Mouse (Mus musculus): ENCODE data around the gene Ifi35.

DNA sequence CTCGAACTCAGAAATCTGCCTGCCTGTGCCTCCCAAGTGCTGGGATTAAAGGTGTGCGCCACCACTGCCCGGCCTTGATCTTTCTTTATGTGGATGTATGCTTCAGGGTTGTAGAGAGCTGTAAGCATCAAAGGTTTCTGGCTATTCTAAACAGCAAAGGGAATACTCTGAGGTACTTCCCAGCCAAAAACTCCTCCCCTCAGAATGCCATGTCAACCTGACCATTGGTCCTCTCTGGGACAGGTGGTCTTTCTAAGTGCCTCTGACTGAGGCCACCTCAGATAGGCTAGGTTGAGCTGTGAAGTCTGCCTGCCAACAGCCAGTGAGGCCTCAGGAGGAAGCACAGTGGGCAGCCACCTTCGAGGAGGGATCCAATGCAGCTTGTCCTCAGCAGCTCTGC lies 692 bp downstream of the Ifi35 start:
- TF ChIP-seq POLR2A (IDR thresholded peaks at IDR 0.05; ENCODE audit: borderline replicate concordance, insufficient read depth, low read length): no peak
- TF ChIP-seq CTCF (IDR thresholded peaks at IDR 0.05; ENCODE audit: borderline replicate concordance, insufficient read depth, low read depth, low read length): no peak

All from cerebellum, adult 2 months (tissue).